Mouse (Mus musculus) myocyte (in vitro differentiated cells): Measurements from ENCODE around the gene Aff1.

ENCODE experiments used
- CEBPB ChIP-seq: IDR thresholded peaks from 2 replicates; pipeline ENCODE4 v1.6.1; 2011; ENCODE audit warnings: mild to moderate bottlenecking, moderate library complexity; ENCODE audit not compliant: poor library complexity, insufficient read depth, severe bottlenecking
- E2F4 ChIP-seq: IDR thresholded peaks from one replicate; pipeline ENCODE4 v1.6.1; 2011; ENCODE audit warnings: mild to moderate bottlenecking, control low read depth, moderate library complexity; ENCODE audit not compliant: insufficient read depth
- MAX ChIP-seq: IDR thresholded peaks from one replicate; pipeline ENCODE4 v1.6.1; 2011; ENCODE audit warnings: low read depth, mild to moderate bottlenecking, control low read depth
- MYOD1 ChIP-seq, 3 experiments: IDR thresholded peaks; one replicate each; pipeline ENCODE4 v1.6.1; 2011; ENCODE audit warnings: control low read depth in 2 of 3, low read depth in 2 of 3, mild to moderate bottlenecking in 2 of 3, moderate library complexity in 1 of 3; ENCODE audit not compliant: insufficient read length in 2 of 3, control insufficient read depth in 1 of 3
- MYOG ChIP-seq, 3 experiments: IDR thresholded peaks; one replicate each; pipeline ENCODE4 v1.6.1; 2011; ENCODE audit warnings: control low read depth in 2 of 3, low read depth in 2 of 3, mild to moderate bottlenecking in 2 of 3; ENCODE audit not compliant: insufficient read length in 2 of 3, control insufficient read depth in 1 of 3, insufficient read depth in 1 of 3
- POLR2A ChIP-seq: IDR thresholded peaks from one replicate; pipeline ENCODE4 v1.6.1; 2011; ENCODE audit warnings: low read depth, mild to moderate bottlenecking, control low read depth, moderate library complexity; ENCODE audit not compliant: insufficient read length
- POLR2AphosphoS2 ChIP-seq: IDR thresholded peaks from one replicate; pipeline ENCODE4 v1.6.1; 2011; ENCODE audit warnings: low read depth, control low read depth; ENCODE audit not compliant: insufficient read length
- REST ChIP-seq: IDR thresholded peaks from one replicate; pipeline ENCODE4 v1.6.1; 2011; ENCODE audit warnings: mild to moderate bottlenecking, control low read depth, moderate library complexity; ENCODE audit not compliant: insufficient read depth, insufficient read length
- TCF12 ChIP-seq: IDR thresholded peaks from one replicate; pipeline ENCODE4 v1.6.1; 2011; ENCODE audit warnings: mild to moderate bottlenecking, control low read depth; ENCODE audit not compliant: poor library complexity, insufficient read depth, severe bottlenecking
- TCF3 ChIP-seq: IDR thresholded peaks from one replicate; pipeline ENCODE4 v1.6.1; 2011; ENCODE audit warnings: low read depth, control low read depth; ENCODE audit not compliant: insufficient read length
- USF1 ChIP-seq: IDR thresholded peaks from one replicate; pipeline ENCODE4 v1.6.1; 2011; ENCODE audit warnings: low read depth, mild to moderate bottlenecking, control low read depth, moderate library complexity

GRCm38 (mm10) chr5:103676289-103676881 is 15.8 kb upstream of the Aff1 start:
- TF ChIP-seq POLR2A: no peak
- TF ChIP-seq TCF3: no peak
- TF ChIP-seq CEBPB: no peak
- TF ChIP-seq USF1: no peak
- TF ChIP-seq MAX: no peak
- no peak for TF ChIP-seq REST
- TF ChIP-seq MYOG (IDR thresholded peaks at IDR 0.05; ENCODE audit: control insufficient read depth in 1 of 3, insufficient read depth in 1 of 3, insufficient read length in 2 of 3, low read depth in 2 of 3): no peak
- no peak for TF ChIP-seq TCF12
- TF ChIP-seq MYOD1 (IDR thresholded peaks at IDR 0.05; ENCODE audit: control insufficient read depth in 1 of 3, insufficient read length in 2 of 3, low read depth in 2 of 3): no peak
- TF ChIP-seq E2F4: no peak
- TF ChIP-seq POLR2AphosphoS2: no peak
